Mouse (Mus musculus) embryonic fibroblast, embryonic 13.5 days (primary cell): Measurements from ENCODE around the gene Ankrd44. TPM values are rescaled to one million over a fixed set of nuclear protein-coding genes. Genes with fewer than 3 reads are reported as not detected.

Experiments used
- H3K27ac ChIP-seq: 2 replicates; pipeline ENCODE4 v1.5.1; 2012; ENCODE audit warnings: low read length, control low read depth, inconsistent platforms; ENCODE audit not compliant: insufficient read depth
- H3K4me1 ChIP-seq: 2 replicates; pipeline ENCODE4 v1.6.1; 2011; ENCODE audit warnings: low read length; ENCODE audit not compliant: control insufficient read depth, insufficient read depth
- H3K4me3 ChIP-seq: 2 replicates; pipeline ENCODE4 v1.5.1; 2011; ENCODE audit warnings: mild to moderate bottlenecking, control low read depth, low read length; ENCODE audit not compliant: insufficient read depth
- CTCF ChIP-seq: IDR thresholded peaks from 2 replicates; pipeline ENCODE4 v1.5.1; 2011; ENCODE audit warnings: mild to moderate bottlenecking, control low read depth, low read length, moderate library complexity, borderline replicate concordance; ENCODE audit not compliant: insufficient read depth
- POLR2A ChIP-seq: IDR thresholded peaks from 2 replicates; pipeline ENCODE4 v1.6.1; 2011; ENCODE audit warnings: low read depth, mild to moderate bottlenecking, control low read depth, low read length, moderate library complexity
- polyA plus RNA-seq: library from polyadenylated mRNA; stranded (reverse); fragments of >200 nt; gene quantifications from 2 replicates; pipeline ENCODE4 v1.2.4, GENCODE M21; 2011; ENCODE audit warnings: low read depth; ENCODE audit not compliant: missing spikeins, insufficient read length

The Ankrd44 gene
- polyA plus RNA-seq, 1 experiment = 24.8 TPM

DNA sequence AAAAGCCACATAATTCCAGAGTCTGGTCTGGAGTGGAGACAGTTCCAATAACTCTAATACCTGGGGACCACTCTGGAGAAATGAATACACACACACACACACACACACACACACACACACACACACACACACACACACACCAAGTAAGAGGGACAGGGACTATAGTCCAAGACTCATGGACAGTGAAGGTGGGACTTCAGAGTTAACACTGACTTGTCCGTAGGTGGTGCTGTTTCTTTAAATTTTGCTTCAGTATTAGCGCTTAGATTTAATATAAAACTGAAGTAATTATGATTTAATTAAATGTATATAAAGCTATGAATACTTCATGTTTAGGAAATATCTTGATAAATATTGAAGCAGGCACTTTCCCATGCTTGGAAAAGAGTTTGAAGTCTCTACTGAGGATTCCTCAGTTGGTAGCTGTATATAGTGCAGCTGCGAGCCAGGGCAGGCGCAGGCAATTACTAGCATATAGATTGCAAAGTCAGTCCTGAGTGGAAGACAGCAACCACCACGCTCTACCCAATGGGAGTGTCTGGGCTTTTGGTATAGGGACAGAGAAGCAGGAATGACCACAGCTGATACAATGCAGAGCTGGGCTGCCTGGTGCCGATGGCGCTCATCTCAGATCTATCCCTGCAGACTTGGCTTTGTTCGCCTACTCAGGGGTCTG, 170.4 kb downstream of the Ankrd44 start:
- no peak for TF ChIP-seq POLR2A
- no peak for TF ChIP-seq CTCF
- no peak overlapping the region for H3K27ac ChIP-seq
- H3K4me1 ChIP-seq = no peaks in the 10 kb centered on the region; the same call in 1 of the 2 replicates
- H3K4me3 ChIP-seq = no peak overlapping the region

- no peak overlapping the region for H3K27ac ChIP-seq
- H3K4me3 ChIP-seq = no peak overlapping the region
- TF ChIP-seq POLR2A (no peak), CTCF (no peak)
- H3K4me1 ChIP-seq = no peaks in the 10 kb centered on the region; the same call in 1 of the 2 replicates
Measured at GRCm38 (mm10) chr1:54749961-54750360, 176.2 kb downstream of the Ankrd44 start.

GRCm38 (mm10) chr1:54749516-54749915, 176.7 kb downstream of the Ankrd44 start:
- TF ChIP-seq CTCF = no peak
- no peak for TF ChIP-seq POLR2A
- Histone ChIP-seq H3K27ac (no peak overlapping the region), H3K4me3 (no peak overlapping the region), H3K4me1 (no peaks in the 10 kb centered on the region; the same call in 1 of the 2 replicates)

DNA sequence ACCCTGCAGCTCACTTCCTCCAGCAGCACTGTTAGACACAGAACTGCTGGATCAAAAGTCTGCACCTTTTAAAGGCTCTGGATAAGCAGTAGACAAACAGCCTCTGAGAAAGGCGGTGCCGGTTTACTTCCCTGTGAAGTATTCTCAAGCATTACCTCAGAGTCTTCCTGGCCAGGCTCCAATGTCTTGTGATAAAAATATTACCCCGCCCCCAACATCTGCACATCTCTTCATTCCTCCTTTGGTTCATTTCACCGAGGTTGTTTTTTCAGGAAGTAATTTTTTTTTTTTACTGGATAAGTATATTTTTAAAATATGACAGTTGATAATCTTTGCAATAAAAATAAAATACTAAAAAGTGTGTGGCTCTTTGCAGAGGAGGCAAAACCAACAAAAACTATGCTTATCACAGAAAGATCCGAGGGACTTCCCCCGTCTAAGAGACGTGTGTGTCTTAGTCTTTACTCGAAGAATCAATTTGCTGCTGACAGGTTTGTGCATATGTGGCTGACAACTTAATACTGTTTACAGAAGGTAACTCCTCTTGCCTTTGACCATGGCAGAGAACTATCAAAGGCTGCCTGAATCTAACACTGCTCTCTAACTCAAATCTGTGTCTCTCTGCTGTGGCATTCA, 178.3 kb downstream of the Ankrd44 start:
- TF ChIP-seq POLR2A (no peak), CTCF (no peak)
- H3K4me1 ChIP-seq = no peaks in the 10 kb centered on the region; the same call in 1 of the 2 replicates
- no peak overlapping the region for H3K27ac ChIP-seq
- no peak overlapping the region for H3K4me3 ChIP-seq

- H3K4me3 ChIP-seq = no peak overlapping the region
- H3K4me1 ChIP-seq = no peaks in the 10 kb centered on the region; the same call in 1 of the 2 replicates
- no peak for TF ChIP-seq CTCF
- no peak for TF ChIP-seq POLR2A
- H3K27ac ChIP-seq = no peak overlapping the region
Measured at GRCm38 (mm10) chr1:54745666-54746065, 180.5 kb downstream of the Ankrd44 start.

DNA sequence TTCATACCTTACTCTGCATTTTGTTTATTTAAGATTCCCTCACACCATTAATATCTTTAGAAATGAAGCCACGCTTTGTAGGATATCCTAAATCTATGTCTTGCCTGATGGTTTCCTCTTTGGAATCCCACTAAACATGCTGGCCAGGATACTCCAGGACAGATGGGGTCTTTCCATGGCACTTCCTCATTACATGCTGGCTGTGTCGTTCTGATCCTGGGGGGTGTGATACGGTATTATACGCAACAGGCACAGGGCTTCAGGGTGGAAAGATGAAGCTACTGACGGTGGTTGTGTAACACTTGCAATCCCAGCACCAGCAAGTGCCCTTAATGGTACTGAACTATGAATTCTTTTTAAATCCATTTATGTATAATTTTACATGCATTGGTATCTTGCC, 182.0 kb downstream of the Ankrd44 start:
- TF ChIP-seq CTCF = no peak
- TF ChIP-seq POLR2A = no peak
- Histone ChIP-seq H3K4me1 (no peaks in the 10 kb centered on the region), H3K4me3 (no peak overlapping the region), H3K27ac (no peak overlapping the region)

DNA sequence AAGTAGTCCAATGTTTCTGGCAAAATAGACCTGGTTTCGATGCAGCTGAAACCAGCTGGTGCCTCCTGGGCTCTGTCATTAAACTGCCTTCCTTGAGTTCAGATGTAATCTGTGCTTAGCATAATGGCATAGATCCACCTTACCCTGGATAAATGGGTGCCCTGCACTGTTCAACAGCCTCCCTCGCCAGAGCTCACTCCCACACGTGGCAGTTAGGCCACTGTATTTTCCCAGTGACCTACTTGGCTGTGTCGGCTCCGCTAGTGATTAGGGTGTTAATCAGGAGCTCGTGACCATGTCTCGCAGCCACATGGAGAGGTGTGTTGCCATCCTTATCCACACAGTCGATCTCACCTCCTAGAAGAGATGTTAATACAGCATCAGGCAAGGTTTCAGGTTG, 183.1 kb downstream of the Ankrd44 start:
- Histone ChIP-seq H3K4me1 (no peaks in the 10 kb centered on the region), H3K4me3 (no peak overlapping the region), H3K27ac (no peak overlapping the region)
- TF ChIP-seq CTCF = no peak
- no peak for TF ChIP-seq POLR2A

GRCm38 (mm10) chr1:54740936-54741335, 185.3 kb downstream of the Ankrd44 start:
- H3K4me1 ChIP-seq = no peaks in the 10 kb centered on the region
- no peak overlapping the region for H3K4me3 ChIP-seq
- H3K27ac ChIP-seq = no peak overlapping the region
- TF ChIP-seq CTCF = no peak
- TF ChIP-seq POLR2A = no peak

GRCm38 (mm10) chr1:54737472-54737871, 188.7 kb downstream of the Ankrd44 start:
- H3K27ac ChIP-seq = no peak overlapping the region
- TF ChIP-seq CTCF (no peak), POLR2A (no peak)
- no peak overlapping the region for H3K4me3 ChIP-seq
- H3K4me1 ChIP-seq = no peaks in the 10 kb centered on the region

DNA sequence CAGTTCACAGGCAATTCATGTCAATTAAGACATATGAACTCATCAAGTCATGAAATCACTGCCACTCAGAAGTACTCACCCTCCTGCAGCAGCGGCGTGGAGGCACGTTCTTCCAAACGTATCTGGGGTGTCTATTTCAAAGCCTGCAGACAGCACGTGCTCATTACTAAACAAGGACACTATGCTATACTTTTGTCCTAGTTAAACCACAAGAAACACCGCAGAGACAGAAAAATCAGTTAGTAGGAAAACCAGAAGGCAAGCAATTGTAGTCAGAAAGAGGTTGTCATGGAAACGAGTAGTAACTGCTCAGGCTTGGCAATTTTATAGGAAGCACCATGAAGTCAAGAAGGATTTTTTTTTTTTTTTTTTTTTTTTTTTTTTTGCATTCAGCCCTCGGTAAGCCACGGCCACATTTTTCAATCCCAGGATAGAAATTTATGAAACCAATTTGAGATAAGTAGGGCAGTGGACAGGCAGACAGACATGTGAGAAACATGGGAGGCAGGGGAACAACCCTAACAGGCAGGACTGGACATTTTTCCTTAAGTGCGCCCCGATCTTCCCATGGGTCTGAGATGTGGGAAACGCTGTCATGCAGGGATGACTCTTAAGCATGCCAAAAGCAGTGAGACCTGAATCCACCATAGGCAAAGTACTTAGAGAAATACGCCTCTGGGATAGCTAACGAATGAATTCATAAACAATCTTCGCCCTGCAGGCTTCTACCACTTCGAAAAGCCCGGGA, 191.1 kb downstream of the Ankrd44 start:
- no peak overlapping the region for H3K27ac ChIP-seq
- no peak overlapping the region for H3K4me3 ChIP-seq
- H3K4me1 ChIP-seq = no peaks in the 10 kb centered on the region
- no peak for TF ChIP-seq CTCF
- TF ChIP-seq POLR2A = no peak
